Mouse (Mus musculus): Measurements from ENCODE around the gene 4930404H24Rik.

GRCm38 (mm10) chr2:153527580-153528531 lies 35.3 kb downstream of the 4930404H24Rik start:
- TF ChIP-seq POLR2A (IDR thresholded peaks at IDR 0.05; ENCODE audit: insufficient read depth, low read depth, low read length) = no peak; the same call in 1 of the 2 replicates
- no peak for TF ChIP-seq CTCF (IDR thresholded peaks at IDR 0.05; ENCODE audit: insufficient read depth, low read depth, low read length)

Measured in olfactory bulb, adult 2 months (tissue).